Mouse (Mus musculus): ENCODE measurements around the gene Lyst. TPM values are rescaled to one million over a fixed set of nuclear protein-coding genes. Genes with fewer than 3 reads are reported as not detected.

The Lyst gene
- 10 to 100 TPM; 15.8 to 19.7 TPM for polyA plus RNA-seq (2017; shearing (Covaris generic))

DNA sequence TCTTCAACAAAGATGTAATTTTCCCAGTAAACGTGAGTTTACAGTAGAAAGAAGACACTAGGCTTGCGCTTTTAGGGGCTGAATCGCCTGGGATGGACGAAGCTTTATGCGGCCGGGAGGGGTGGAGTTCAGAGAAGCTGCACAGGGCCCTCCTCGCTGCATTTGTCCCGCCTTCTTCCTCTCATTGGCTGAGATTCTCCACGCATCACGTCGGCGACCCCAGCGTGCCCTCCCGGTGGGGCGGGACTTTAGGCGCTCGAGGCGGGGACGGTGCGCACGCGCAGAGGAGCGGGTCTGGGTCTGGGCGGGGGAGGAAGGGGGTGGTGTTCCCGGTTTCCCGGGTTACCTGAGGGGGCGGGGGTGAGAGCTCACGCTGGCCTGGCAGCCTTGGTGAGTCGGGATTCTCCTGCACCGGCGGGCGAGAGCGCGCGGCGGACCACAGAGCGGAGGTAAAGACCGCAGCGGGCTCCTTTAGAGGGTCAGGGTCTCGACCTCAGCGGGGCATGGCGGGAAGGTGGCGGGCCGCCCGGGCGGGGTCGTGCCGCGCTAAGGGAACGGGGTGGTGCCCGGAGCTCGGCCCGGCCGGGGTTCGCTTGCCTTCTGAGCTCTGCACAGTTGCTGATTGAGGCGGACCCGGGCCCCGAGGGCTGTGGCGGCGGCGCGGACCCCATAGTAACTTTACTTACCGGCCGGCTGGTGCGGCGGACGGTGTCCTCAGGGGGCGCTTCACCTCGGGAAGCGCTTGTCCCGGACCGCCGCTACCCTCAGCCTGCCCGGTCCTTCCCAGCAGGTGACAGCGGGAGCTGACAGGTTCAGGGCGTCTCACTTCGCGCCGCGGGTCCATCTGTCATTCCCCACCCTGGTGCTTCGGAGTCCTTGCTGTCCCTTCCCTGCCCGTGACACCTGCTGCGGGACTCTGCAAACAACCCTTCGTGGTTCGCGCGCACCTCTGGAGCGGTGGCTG lies at the start of gene Lyst:
Lyst (plus strand) TSS at position 350 of the 964 bp plus-strand sequence.

DNA sequence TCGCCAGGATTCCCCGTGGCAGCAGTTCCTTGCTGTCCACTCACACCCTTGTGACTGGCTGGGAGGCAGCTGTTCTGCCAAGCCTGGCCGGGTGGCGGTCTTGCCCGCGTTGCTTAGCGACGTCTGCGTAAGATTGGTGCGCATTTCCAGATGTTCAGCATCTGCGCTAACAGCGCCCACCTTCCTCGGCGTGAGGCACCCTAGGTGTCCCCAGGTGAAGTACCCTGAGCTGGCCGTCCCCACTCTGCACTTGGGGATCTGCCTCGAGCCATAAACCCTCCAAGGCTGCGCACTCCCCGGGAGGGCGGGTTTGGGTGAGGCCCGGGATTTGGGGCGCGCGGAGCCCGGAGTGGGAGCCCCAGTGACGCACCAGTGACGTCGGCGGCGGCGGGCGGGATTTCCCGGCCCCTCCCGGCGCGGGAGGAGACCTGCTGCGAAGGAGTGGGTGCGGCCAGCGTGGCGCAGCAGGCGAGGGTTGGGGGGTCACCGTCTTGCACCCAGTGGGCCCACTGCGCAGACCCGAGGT lies 193.8 kb downstream of the Lyst start, which contains the start of gene Gng4:
Gng4 (plus strand) TSS at position 166 of the 526 bp plus-strand sequence.

Other genes with a start within 250 kb of the Lyst start
- 1 to 10 TPM; 5.1 to 5.4 TPM for gene Gpr137b, start 196.4 kb upstream of the Lyst start, polyA plus RNA-seq (2017; shearing (Covaris generic))
- gene Nid1, start 152.8 kb upstream of the Lyst start, polyA plus RNA-seq (2017; shearing (Covaris generic)) = under 1 TPM in 1 of 2 experiments, not detected in 1; 0.05 TPM
- under 1 TPM in 1 of 2 experiments, not detected in 1; 0.27 TPM for gene Gng4, start 193.7 kb downstream of the Lyst start, polyA plus RNA-seq (2017; shearing (Covaris generic))